Mouse (Mus musculus) E14TG2a.4 (cell line): ENCODE measurements at regions not wholly inside any gene's neighbourhood (a gene's known extent, or its start where the extent isn't known, plus 50 kb on each side); places are given as distances from the start of the nearest gene placed in this dataset.

ENCODE experiments used
- H3K27me3 ChIP-seq: 2 replicates; pipeline ENCODE4 v1.6.1; 2014; ENCODE audit warnings: low read length, control low read depth; ENCODE audit not compliant: insufficient read depth
- H3K36me3 ChIP-seq: 2 replicates; pipeline ENCODE4 v1.6.1; 2014; ENCODE audit warnings: low read length, control low read depth; ENCODE audit not compliant: insufficient read depth
- H3K4me1 ChIP-seq: replicated peaks from 2 replicates; pipeline ENCODE4 v1.6.1; 2014; ENCODE audit warnings: low read depth, low read length, control low read depth
- H3K4me3 ChIP-seq: replicated peaks from 2 replicates; pipeline ENCODE4 v1.5.1; 2014; ENCODE audit warnings: mild to moderate bottlenecking, low read length
- H3K9me3 ChIP-seq: 2 replicates; pipeline ENCODE4 v1.6.1; 2014; ENCODE audit warnings: low read length, control low read depth
- CTCF ChIP-seq: conservative IDR thresholded peaks from 2 replicates; pipeline ENCODE4 v1.5.1; 2014; ENCODE audit warnings: low read length
- NANOG ChIP-seq: IDR thresholded peaks from 2 replicates; pipeline ENCODE4 v1.6.1; 2014; ENCODE audit warnings: borderline replicate concordance, low read length, mixed read lengths
- POU5F1 ChIP-seq: IDR thresholded peaks from 2 replicates; pipeline ENCODE4 v1.6.1; 2014; ENCODE audit warnings: low read length, borderline replicate concordance

- no peaks in the 10 kb centered on the region for H3K36me3 ChIP-seq
- no peaks in the 10 kb centered on the region for H3K27me3 ChIP-seq
- no peaks in the 10 kb centered on the region for H3K4me1 ChIP-seq
- peaks cover under 1% of the 10 kb centered on the region; the same call in 1 of the 2 replicates for H3K9me3 ChIP-seq
- H3K4me3 ChIP-seq = no peak overlapping the region
- TF ChIP-seq CTCF (no peak), POU5F1 (no peak), NANOG (no peak)
Measured at GRCm38 (mm10) chr15:72101730-72102129, 1732.6 kb upstream of the Gm6569 start.

GRCm38 (mm10) chr15:72105830-72106413 is 1728.4 kb upstream of the Gm6569 start:
- Histone ChIP-seq H3K27me3 (no peaks in the 10 kb centered on the region), H3K4me3 (no peak overlapping the region), H3K36me3 (no peaks in the 10 kb centered on the region), H3K4me1 (no peaks in the 10 kb centered on the region), H3K9me3 (no peaks in the 10 kb centered on the region)
- TF ChIP-seq NANOG = no peak
- TF ChIP-seq POU5F1 = no peak
- TF ChIP-seq CTCF = no peak

- Histone ChIP-seq H3K9me3 (no peaks in the 10 kb centered on the region), H3K4me1 (no peaks in the 10 kb centered on the region), H3K4me3 (no peak overlapping the region), H3K36me3 (no peaks in the 10 kb centered on the region), H3K27me3 (no peaks in the 10 kb centered on the region)
- no peak for TF ChIP-seq NANOG
- no peak for TF ChIP-seq CTCF
- TF ChIP-seq POU5F1 = no peak
Measured at GRCm38 (mm10) chr15:72110520-72110919, 1723.8 kb upstream of the Gm6569 start.

DNA sequence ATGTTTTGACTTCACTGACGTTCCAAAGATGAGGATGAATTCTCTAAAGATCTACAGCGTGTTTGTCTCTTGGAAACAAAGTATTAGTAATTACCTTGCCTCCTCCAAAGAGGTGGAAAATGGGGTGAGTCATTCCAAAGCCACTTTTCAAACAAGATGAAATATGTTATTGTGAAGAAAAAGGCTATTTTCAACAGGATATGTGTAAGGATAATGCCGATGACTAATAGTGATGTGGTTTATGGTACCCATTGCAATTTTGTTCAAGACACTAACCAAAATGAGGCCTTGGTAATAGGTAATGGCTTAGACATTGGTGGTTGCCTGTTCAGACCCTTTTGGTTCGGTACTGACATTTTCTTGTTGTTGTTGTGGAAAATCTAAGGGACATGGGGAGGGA is 1717.6 kb upstream of the Gm6569 start:
- no peak for TF ChIP-seq POU5F1
- no peak for TF ChIP-seq CTCF
- TF ChIP-seq NANOG = no peak
- H3K4me3 ChIP-seq = no peak overlapping the region
- H3K9me3 ChIP-seq = no peaks in the 10 kb centered on the region
- no peaks in the 10 kb centered on the region for H3K4me1 ChIP-seq
- no peaks in the 10 kb centered on the region for H3K36me3 ChIP-seq
- H3K27me3 ChIP-seq = no peaks in the 10 kb centered on the region

DNA sequence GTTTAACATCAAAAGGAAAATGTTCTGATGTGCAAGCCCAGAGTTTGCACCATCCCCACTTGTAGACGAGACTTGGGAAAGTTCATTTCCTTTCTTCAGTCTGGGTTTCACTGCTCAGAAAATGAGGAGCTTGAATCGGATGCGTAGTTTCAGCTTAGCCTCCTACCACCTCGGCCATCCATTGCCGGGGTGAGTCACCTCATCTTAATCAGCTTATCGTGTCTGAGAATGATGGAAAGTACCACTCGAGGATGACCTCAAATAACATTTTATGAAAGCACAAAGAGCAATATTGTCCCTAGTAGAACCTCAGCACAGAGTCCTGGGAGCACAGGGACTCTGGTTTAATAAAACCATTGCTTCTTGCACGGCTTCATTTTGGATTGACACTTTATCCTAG is 1700.1 kb upstream of the Gm6569 start:
- Histone ChIP-seq H3K36me3 (no peaks in the 10 kb centered on the region), H3K4me3 (no peak overlapping the region), H3K9me3 (no peaks in the 10 kb centered on the region), H3K27me3 (no peaks in the 10 kb centered on the region), H3K4me1 (no peaks in the 10 kb centered on the region)
- TF ChIP-seq NANOG (no peak), POU5F1 (no peak), CTCF (no peak)

GRCm38 (mm10) chr15:72135992-72136617 is 1698.3 kb upstream of the Gm6569 start:
- TF ChIP-seq NANOG = no peak
- no peak for TF ChIP-seq CTCF
- no peak for TF ChIP-seq POU5F1
- Histone ChIP-seq H3K4me3 (no peak overlapping the region), H3K36me3 (no peaks in the 10 kb centered on the region)

DNA sequence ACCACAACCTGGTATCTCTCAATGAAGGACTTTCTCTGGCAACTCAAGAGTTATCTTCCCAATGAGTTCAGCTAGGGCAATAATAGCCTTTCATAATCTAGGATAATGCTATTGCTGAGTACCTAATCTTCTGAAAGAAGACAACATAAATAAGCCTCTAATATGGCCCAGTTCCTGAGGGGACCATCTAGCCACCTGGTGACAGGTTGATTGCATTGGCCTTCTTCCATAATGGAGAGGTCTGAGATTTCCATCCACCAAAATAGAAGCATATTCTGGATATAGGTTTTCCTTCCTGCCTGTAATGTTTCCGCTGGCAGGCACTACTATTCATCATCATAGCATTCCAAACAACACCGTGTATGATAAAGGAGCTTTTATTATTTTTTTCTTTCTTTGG is 1694.2 kb upstream of the Gm6569 start:
- TF ChIP-seq NANOG = no peak
- no peak for TF ChIP-seq CTCF
- no peak for TF ChIP-seq POU5F1
- H3K9me3 ChIP-seq = no peaks in the 10 kb centered on the region
- no peaks in the 10 kb centered on the region for H3K27me3 ChIP-seq
- H3K4me1 ChIP-seq = no peaks in the 10 kb centered on the region
- H3K4me3 ChIP-seq = no peak overlapping the region
- no peaks in the 10 kb centered on the region for H3K36me3 ChIP-seq

More at GRCm38 (mm10) chr15:72135992-72136617, 1698.3 kb upstream of the Gm6569 start:
- H3K27me3 ChIP-seq = no peaks in the 10 kb centered on the region
- H3K9me3 ChIP-seq = no peaks in the 10 kb centered on the region
- no peaks in the 10 kb centered on the region for H3K4me1 ChIP-seq

DNA sequence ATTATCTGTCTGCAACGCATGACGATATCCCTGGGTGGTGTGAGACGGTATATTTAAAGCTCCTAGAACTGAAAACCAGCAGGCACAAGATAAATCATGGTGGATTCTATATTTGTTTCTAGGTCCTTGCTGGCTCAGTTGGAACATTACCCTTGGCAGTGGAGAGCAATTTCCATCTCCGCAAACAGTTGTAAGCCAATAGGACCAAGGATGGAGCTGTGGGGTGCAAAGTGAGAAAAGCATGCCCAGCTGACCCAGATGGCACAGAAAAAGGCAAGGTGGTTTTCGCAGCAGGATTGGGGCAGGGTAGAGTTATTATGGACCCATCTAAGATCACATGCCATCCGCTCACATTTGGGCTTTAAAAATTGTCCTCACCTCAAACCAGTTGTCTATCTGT is 1683.8 kb upstream of the Gm6569 start:
- no peaks in the 10 kb centered on the region for H3K27me3 ChIP-seq
- no peak overlapping the region for H3K4me3 ChIP-seq
- H3K4me1 ChIP-seq = no peaks in the 10 kb centered on the region
- TF ChIP-seq CTCF (no peak), POU5F1 (no peak), NANOG (no peak)
- no peaks in the 10 kb centered on the region for H3K9me3 ChIP-seq
- no peaks in the 10 kb centered on the region for H3K36me3 ChIP-seq

GRCm38 (mm10) chr15:72158505-72158904 is 1675.9 kb upstream of the Gm6569 start:
- H3K4me3 ChIP-seq = no peak overlapping the region
- H3K27me3 ChIP-seq = no peaks in the 10 kb centered on the region
- H3K9me3 ChIP-seq = peaks cover 14% of the 10 kb centered on the region
- peaks cover 21% of the 10 kb centered on the region for H3K4me1 ChIP-seq
- H3K36me3 ChIP-seq = no peaks in the 10 kb centered on the region
- peak; percentile 58; the same call in 1 of the 2 replicates for TF ChIP-seq POU5F1
- TF ChIP-seq NANOG = no peak
- no peak for TF ChIP-seq CTCF
